Mouse (Mus musculus): ENCODE results near the gene Ttyh1. TPM values are rescaled to one million over a fixed set of nuclear protein-coding genes. Genes with fewer than 3 reads are reported as not detected.

Ttyh1 gene
- polyA plus RNA-seq, 2 experiments = 0.11 to 0.24 TPM

GRCm38 (mm10) chr7:4087896-4088480, 31.2 kb upstream of the Ttyh1 start:
- Histone ChIP-seq H3K27ac (no peak overlapping the region), H3K9ac (replicated peaks) (no peak overlapping the region), H3K9me3 (ENCODE audit: control insufficient read depth, low read length) (no peaks in the 10 kb centered on the region), H3K4me3 (ENCODE audit: insufficient read depth in 1 of 2, low read depth in 2 of 2, low read length in 2 of 2) (no peak overlapping the region), H3K27me3 (ENCODE audit: control insufficient read depth, insufficient read depth, low read length) (no peaks in the 10 kb centered on the region), H3K36me3 (replicated peaks; ENCODE audit: control insufficient read depth, insufficient read depth, low read depth) (no peaks in the 10 kb centered on the region), H3K4me1 (replicated peaks; ENCODE audit: control insufficient read depth in 2 of 2, insufficient read depth in 2 of 2, low read length in 1 of 2) (peaks cover 2 to 30% of the 10 kb centered on the region in 2 experiments; a peak in 3 of 4 replicates), H3K4me2 (ENCODE audit: low read depth) (no peak overlapping the region)
- DNase-seq (ENCODE audit: low read depth in 3 of 3, low spot score in 3 of 3) (no peak), ATAC-seq (ENCODE audit: insufficient read depth) (0 out of 2 replicates have a peak, but pooled peaks have one; percentile 22)
- TF ChIP-seq CTCF (IDR thresholded peaks at IDR 0.05; ENCODE audit: low read depth) (no peak), EP300 (IDR thresholded peaks at IDR 0.05; ENCODE audit: low read depth) (no peak)
- WGBS (ENCODE audit: insufficient replicate concordance) = 55% methylated on average over 6 of the region's 6 CpGs

DNA sequence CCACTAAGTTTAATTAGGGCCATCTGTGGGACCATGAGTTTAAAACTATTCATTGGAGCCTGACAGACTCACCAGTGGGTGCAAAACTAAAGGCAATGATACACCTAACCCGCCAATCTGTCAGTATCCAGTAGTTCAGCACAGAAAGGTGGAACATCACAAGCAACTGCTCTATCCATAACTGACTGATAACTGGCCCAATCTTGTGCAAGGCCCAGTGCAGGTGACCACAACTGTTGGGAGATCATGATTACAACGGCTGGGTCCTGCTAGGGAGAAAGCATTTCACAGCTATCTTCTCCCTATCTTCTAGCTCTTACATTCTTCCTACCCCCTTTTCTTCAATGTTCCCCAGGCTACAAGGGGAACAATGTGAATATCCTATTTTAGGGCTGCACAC, 30.5 kb upstream of the Ttyh1 start:
- Histone ChIP-seq H3K9ac (replicated peaks) (no peak overlapping the region), H3K27me3 (ENCODE audit: control insufficient read depth, insufficient read depth, low read length) (no peaks in the 10 kb centered on the region), H3K27ac (no peak overlapping the region), H3K36me3 (replicated peaks; ENCODE audit: control insufficient read depth, insufficient read depth, low read depth) (no peaks in the 10 kb centered on the region), H3K9me3 (ENCODE audit: control insufficient read depth, low read length) (no peaks in the 10 kb centered on the region), H3K4me3 (ENCODE audit: insufficient read depth in 1 of 2, low read depth in 2 of 2, low read length in 2 of 2) (no peak overlapping the region), H3K4me1 (replicated peaks; ENCODE audit: control insufficient read depth in 2 of 2, insufficient read depth in 2 of 2, low read length in 1 of 2) (peaks cover 2 to 28% of the 10 kb centered on the region in 2 experiments; a peak in 3 of 4 replicates), H3K4me2 (ENCODE audit: low read depth) (no peak overlapping the region)
- ATAC-seq (ENCODE audit: insufficient read depth) = peak; percentile 70; the same call in 1 of the 2 replicates
- no peak for DNase-seq (ENCODE audit: low read depth in 3 of 3, low spot score in 3 of 3)
- 18% methylated on average over 2 of the region's 2 CpGs for WGBS (ENCODE audit: insufficient replicate concordance)
- TF ChIP-seq CTCF (IDR thresholded peaks at IDR 0.05; ENCODE audit: low read depth) (no peak), EP300 (IDR thresholded peaks at IDR 0.05; ENCODE audit: low read depth) (peak; percentile 16; the same call in 1 of the 2 replicates)

DNA sequence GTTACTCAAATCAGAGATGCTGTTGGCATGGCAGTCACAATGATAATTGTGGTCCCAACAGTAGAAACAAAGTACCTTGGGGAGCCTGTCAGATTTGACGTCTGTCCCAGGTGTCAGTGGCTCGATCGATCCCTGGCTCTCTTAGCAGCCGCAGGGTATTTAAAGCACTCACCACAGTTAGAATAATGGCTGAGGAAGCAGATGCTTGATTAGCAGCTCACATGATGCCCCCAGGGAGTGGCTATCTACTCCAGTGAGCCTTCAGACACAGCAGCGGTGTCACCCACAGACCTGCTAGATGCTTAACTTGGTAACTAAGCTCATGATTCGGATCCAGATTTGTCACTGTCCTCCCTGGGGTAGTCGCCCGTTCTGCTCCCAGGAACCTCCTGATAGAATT, 28.0 kb upstream of the Ttyh1 start:
- TF ChIP-seq CTCF (IDR thresholded peaks at IDR 0.05; ENCODE audit: low read depth) (no peak), EP300 (IDR thresholded peaks at IDR 0.05; ENCODE audit: low read depth) (no peak)
- H3K36me3 ChIP-seq (replicated peaks; ENCODE audit: control insufficient read depth, insufficient read depth, low read depth) = no peaks in the 10 kb centered on the region
- DNase-seq (ENCODE audit: low read depth in 3 of 3, low spot score in 3 of 3) (no peak), ATAC-seq (ENCODE audit: insufficient read depth) (no peak)
- no peak overlapping the region for H3K27ac ChIP-seq
- H3K4me2 ChIP-seq (ENCODE audit: low read depth) = no peak overlapping the region
- WGBS (ENCODE audit: insufficient replicate concordance) = 29% methylated on average over 8 of the region's 8 CpGs
- no peaks in the 10 kb centered on the region for H3K9me3 ChIP-seq (ENCODE audit: control insufficient read depth, low read length)
- H3K4me1 ChIP-seq (replicated peaks; ENCODE audit: control insufficient read depth in 2 of 2, insufficient read depth in 2 of 2, low read length in 1 of 2) = peaks cover 2 to 28% of the 10 kb centered on the region in 2 experiments; a peak in 3 of 4 replicates
- no peak overlapping the region for H3K9ac ChIP-seq (replicated peaks)
- no peaks in the 10 kb centered on the region for H3K27me3 ChIP-seq (ENCODE audit: control insufficient read depth, insufficient read depth, low read length)
- no peak overlapping the region for H3K4me3 ChIP-seq (ENCODE audit: insufficient read depth in 1 of 2, low read depth in 2 of 2, low read length in 2 of 2)

- 53% methylated on average over 2 of the region's 2 CpGs for WGBS (ENCODE audit: insufficient replicate concordance)
- ATAC-seq (ENCODE audit: insufficient read depth) (no peak), DNase-seq (ENCODE audit: low read depth in 3 of 3, low spot score in 3 of 3) (no peak)
- no peaks in the 10 kb centered on the region for H3K27me3 ChIP-seq (ENCODE audit: control insufficient read depth, insufficient read depth, low read length)
- H3K4me1 ChIP-seq (replicated peaks; ENCODE audit: control insufficient read depth in 2 of 2, insufficient read depth in 2 of 2, low read length in 1 of 2) = no peaks in the 10 kb centered on the region
- no peak overlapping the region for H3K9ac ChIP-seq (replicated peaks)
- H3K4me2 ChIP-seq (ENCODE audit: low read depth) = no peak overlapping the region
- H3K9me3 ChIP-seq (ENCODE audit: control insufficient read depth, low read length) = no peaks in the 10 kb centered on the region
- TF ChIP-seq EP300 (IDR thresholded peaks at IDR 0.05; ENCODE audit: low read depth) = no peak
- no peak overlapping the region for H3K27ac ChIP-seq
- H3K4me3 ChIP-seq (ENCODE audit: insufficient read depth in 1 of 2, low read depth in 2 of 2, low read length in 2 of 2) = no peak overlapping the region
- no peaks in the 10 kb centered on the region for H3K36me3 ChIP-seq (replicated peaks; ENCODE audit: control insufficient read depth, insufficient read depth, low read depth)
These were observed 20.9 kb upstream of the Ttyh1 start for GRCm38 (mm10) chr7:4098301-4098700.

GRCm38 (mm10) chr7:4098832-4099231, 20.4 kb upstream of the Ttyh1 start:
- 36% methylated on average over 2 of the region's 2 CpGs for WGBS (ENCODE audit: insufficient replicate concordance)
- DNase-seq (ENCODE audit: low read depth in 3 of 3, low spot score in 3 of 3) = no peak
- no peak for ATAC-seq (ENCODE audit: insufficient read depth)
- Histone ChIP-seq H3K4me3 (ENCODE audit: insufficient read depth in 1 of 2, low read depth in 2 of 2, low read length in 2 of 2) (no peak overlapping the region), H3K27ac (no peak overlapping the region), H3K36me3 (replicated peaks; ENCODE audit: control insufficient read depth, insufficient read depth, low read depth) (no peaks in the 10 kb centered on the region), H3K27me3 (ENCODE audit: control insufficient read depth, insufficient read depth, low read length) (no peaks in the 10 kb centered on the region), H3K9ac (replicated peaks) (no peak overlapping the region), H3K9me3 (ENCODE audit: control insufficient read depth, low read length) (no peaks in the 10 kb centered on the region), H3K4me1 (replicated peaks; ENCODE audit: control insufficient read depth in 2 of 2, insufficient read depth in 2 of 2, low read length in 1 of 2) (no peaks in the 10 kb centered on the region), H3K4me2 (ENCODE audit: low read depth) (no peak overlapping the region)
- TF ChIP-seq CTCF (IDR thresholded peaks at IDR 0.05; ENCODE audit: low read depth) (no peak), EP300 (IDR thresholded peaks at IDR 0.05; ENCODE audit: low read depth) (no peak)

All from liver, embryonic 14.5 days (tissue).